Mouse (Mus musculus) central nervous system, embryonic 14 days (tissue): Measurements from ENCODE around the gene C2cd3. TPM values are rescaled to one million over a fixed set of nuclear protein-coding genes. Genes with fewer than 3 reads are reported as not detected.

ENCODE experiments used
- polyA plus RNA-seq: library from polyadenylated mRNA; depleted of rRNA; stranded (reverse); fragments of >200 nt; gene quantifications from 2 replicates; pipeline ENCODE4 v1.2.3, GENCODE M21; 2012; rRNA removed

C2cd3 gene
- 33.3 and 40.2 TPM in 2 replicates for polyA plus RNA-seq

GRCm38 (mm10) chr7:100371495-100372451 is at the start of gene C2cd3, which contains the start of gene Ppme1:
TSS of gene C2cd3 (plus strand) at chr7:100372233.
TSS of gene Ppme1 (minus strand) at chr7:100372307.

GRCm38 (mm10) chr7:100472777-100473176 is 100.7 kb downstream of the C2cd3 start, which contains the start of gene Ucp3:
TSS of gene Ucp3 (plus strand) at chr7:100472990.

GRCm38 (mm10) chr7:100493117-100493483 is 121.1 kb downstream of the C2cd3 start, which contains the start of gene Ucp2:
TSS of gene Ucp2 (plus strand) at chr7:100493337.

GRCm38 (mm10) chr7:100514573-100514972 is 142.5 kb downstream of the C2cd3 start, which contains the start of gene Dnajb13:
TSS of gene Dnajb13 (minus strand) at chr7:100514960.

Other genes with a start within 250 kb of the C2cd3 start
- 10.7 and 11.5 TPM in 2 replicates for gene Lipt2, start 213.0 kb upstream of the C2cd3 start, polyA plus RNA-seq
- gene Kcne3, start 195.7 kb upstream of the C2cd3 start, polyA plus RNA-seq, result 2.5 and 3.2 TPM in 2 replicates
- 25.8 and 27.1 TPM in 2 replicates for gene Pgm2l1, start 144.8 kb upstream of the C2cd3 start, polyA plus RNA-seq
- 8.6 and 23.1 TPM in 2 replicates for gene P4ha3, start 86.7 kb upstream of the C2cd3 start, polyA plus RNA-seq
- 147 and 172 TPM in 2 replicates for gene Ppme1, start 74 bp downstream of the C2cd3 start, polyA plus RNA-seq
- 0.04 and 0.07 TPM in 2 replicates for gene Ucp3, start 100.8 kb downstream of the C2cd3 start, polyA plus RNA-seq
- 35.7 and 50.4 TPM in 2 replicates for gene Ucp2, start 121.1 kb downstream of the C2cd3 start, polyA plus RNA-seq
- gene Dnajb13, start 142.7 kb downstream of the C2cd3 start, polyA plus RNA-seq, result 4.1 and 4.6 TPM in 2 replicates
- 12.4 and 13.5 TPM in 2 replicates for gene Coa4, start 164.8 kb downstream of the C2cd3 start, polyA plus RNA-seq
- gene Rab6a, start 235.2 kb downstream of the C2cd3 start, polyA plus RNA-seq, result 133 and 139 TPM in 2 replicates
- 42.5 and 44.5 TPM in 2 replicates for gene Mrpl48, start 236.1 kb downstream of the C2cd3 start, polyA plus RNA-seq